Mouse (Mus musculus) lung, embryonic 16.5 days (tissue): Measurements from ENCODE around the gene Il4ra. TPM values are rescaled to one million over a fixed set of nuclear protein-coding genes. Genes with fewer than 3 reads are reported as not detected.
A peak's percentile ranks its signal among the peaks of the same experiment; 100 is the strongest.

Experiments
- ATAC-seq: fragments of 200-750 bp; cut with Nextera tagmentation; 2 replicates; pipeline ENCODE4 v1.8.0; 2017; ENCODE audit warnings: low read depth, mild to moderate bottlenecking, moderate library complexity
- H3K27ac ChIP-seq: fragments of 300-500 bp; sonication (generic); 2 replicates; pipeline ENCODE4 v1.5.1; 2014; ENCODE audit warnings: mild to moderate bottlenecking, control low read depth, low read length
- H3K27me3 ChIP-seq: fragments of 300-500 bp; sonication (generic); 2 replicates; pipeline ENCODE4 v1.6.1; 2014; ENCODE audit warnings: low read depth, low read length, mixed read lengths; ENCODE audit not compliant: control insufficient read depth, insufficient read depth
- H3K36me3 ChIP-seq: fragments of 300-500 bp; sonication (generic); 2 replicates; pipeline ENCODE4 v1.6.1; 2014; ENCODE audit warnings: low read length; ENCODE audit not compliant: control insufficient read depth, insufficient read depth
- H3K4me1 ChIP-seq: fragments of 300-500 bp; sonication (generic); replicated peaks from 2 replicates; pipeline ENCODE4 v1.6.1; 2014; ENCODE audit warnings: low read length, mixed read lengths; ENCODE audit not compliant: control insufficient read depth, insufficient read depth
- H3K4me2 ChIP-seq: fragments of 300-500 bp; sonication (generic); 2 replicates; pipeline ENCODE4 v1.6.1; 2014; ENCODE audit warnings: low read depth, low read length, control low read depth
- H3K4me3 ChIP-seq: fragments of 300-500 bp; sonication (generic); 2 replicates; pipeline ENCODE4 v1.5.1; 2014; ENCODE audit warnings: mild to moderate bottlenecking, low read length, control low read depth
- H3K9ac ChIP-seq: fragments of 300-500 bp; sonication (generic); 2 replicates; pipeline ENCODE4 v1.6.1; 2014; ENCODE audit warnings: low read length, control low read depth
- H3K9me3 ChIP-seq: fragments of 300-500 bp; sonication (generic); 2 replicates; pipeline ENCODE4 v1.6.1; 2016; ENCODE audit warnings: low read length; ENCODE audit not compliant: control insufficient read depth
- WGBS: fragments of 180-500 bp; shearing (Covaris S2); extraction: QIAGEN DNeasy Blood & Tissue Kit; methylation state at CpG from one replicate; pipeline ENCODE4 v1.1.7; 2014; 5-methylcytosine and 5-hydroxymethylcytosine counted together
- polyA plus RNA-seq: library from polyadenylated mRNA; unstranded; fragments of >200 nt; fragmentation: Nextera tagmentation; extraction: Ambion mirVana; gene quantifications from 2 replicates; pipeline ENCODE4 v1.2.1, GENCODE M21; 2015

Gene Il4ra
- polyA plus RNA-seq, 1 experiment from 2014 or later = 18.8 TPM

GRCm38 (mm10) chr7:125574832-125575231 lies 22.9 kb downstream of the Il4ra start:
- no peak for ATAC-seq
- Histone ChIP-seq H3K4me3 (no peak overlapping the region), H3K27me3 (no peaks in the 10 kb centered on the region), H3K27ac (no peak overlapping the region), H3K4me2 (no peak overlapping the region), H3K4me1 (peaks cover 31% of the 10 kb centered on the region), H3K9me3 (no peaks in the 10 kb centered on the region), H3K9ac (no peak overlapping the region), H3K36me3 (0 out of 2 replicates have a peak, but pooled peaks cover 2% of the 10 kb centered on the region)
- 76% methylated on average over 3 of the region's 3 CpGs for WGBS

GRCm38 (mm10) chr7:125575738-125576540 lies 24.0 kb downstream of the Il4ra start:
- no peak overlapping the region for H3K27ac ChIP-seq
- 0 out of 2 replicates have a peak, but pooled peaks cover 2% of the 10 kb centered on the region for H3K36me3 ChIP-seq
- 69% methylated on average over 16 of the region's 16 CpGs for WGBS
- no peak overlapping the region for H3K9ac ChIP-seq
- no peak for ATAC-seq
- no peaks in the 10 kb centered on the region for H3K9me3 ChIP-seq
- peaks cover 38% of the 10 kb centered on the region for H3K4me1 ChIP-seq
- no peak overlapping the region for H3K4me2 ChIP-seq
- H3K4me3 ChIP-seq = no peak overlapping the region
- no peaks in the 10 kb centered on the region for H3K27me3 ChIP-seq

- no peaks in the 10 kb centered on the region for H3K27me3 ChIP-seq
- no peak overlapping the region; the same call in 1 of the 2 replicates for H3K9ac ChIP-seq
- peaks cover 42% of the 10 kb centered on the region for H3K4me1 ChIP-seq
- H3K27ac ChIP-seq = peak overlapping the region; percentile 55
- H3K4me2 ChIP-seq = no peak overlapping the region
- peak; percentile 68 for ATAC-seq
- no peak overlapping the region for H3K4me3 ChIP-seq
- H3K36me3 ChIP-seq = no peaks in the 10 kb centered on the region
- 38% methylated on average over 7 of the region's 7 CpGs for WGBS
- H3K9me3 ChIP-seq = no peaks in the 10 kb centered on the region
Measured at GRCm38 (mm10) chr7:125576982-125577381, 25.1 kb downstream of the Il4ra start.

GRCm38 (mm10) chr7:125577486-125578088 lies 25.7 kb downstream of the Il4ra start:
- Histone ChIP-seq H3K4me2 (no peak overlapping the region), H3K27ac (peak overlapping the region; percentile 55; the same call in 1 of the 2 replicates), H3K9ac (no peak overlapping the region), H3K27me3 (no peaks in the 10 kb centered on the region), H3K36me3 (no peaks in the 10 kb centered on the region), H3K4me1 (peaks cover 41% of the 10 kb centered on the region), H3K4me3 (no peak overlapping the region), H3K9me3 (no peaks in the 10 kb centered on the region)
- ATAC-seq = no peak
- 63% methylated on average over 11 of the region's 11 CpGs for WGBS

- Histone ChIP-seq H3K4me1 (peaks cover 36% of the 10 kb centered on the region), H3K27ac (no peak overlapping the region), H3K36me3 (no peaks in the 10 kb centered on the region), H3K4me3 (no peak overlapping the region), H3K4me2 (no peak overlapping the region), H3K9ac (no peak overlapping the region), H3K9me3 (no peaks in the 10 kb centered on the region), H3K27me3 (no peaks in the 10 kb centered on the region)
- no peak for ATAC-seq
- 51% methylated on average over 3 of the region's 3 CpGs for WGBS
Measured at GRCm38 (mm10) chr7:125578106-125578505, 26.2 kb downstream of the Il4ra start.

GRCm38 (mm10) chr7:125579545-125580219 lies 27.8 kb downstream of the Il4ra start:
- H3K9ac ChIP-seq = no peak overlapping the region
- H3K9me3 ChIP-seq = no peaks in the 10 kb centered on the region
- H3K4me2 ChIP-seq = no peak overlapping the region
- no peak overlapping the region for H3K27ac ChIP-seq
- ATAC-seq = no peak
- no peaks in the 10 kb centered on the region for H3K27me3 ChIP-seq
- peaks cover 36% of the 10 kb centered on the region for H3K4me1 ChIP-seq
- no peak overlapping the region for H3K4me3 ChIP-seq
- H3K36me3 ChIP-seq = no peaks in the 10 kb centered on the region
- 71% methylated on average over 9 of the region's 9 CpGs for WGBS

GRCm38 (mm10) chr7:125580220-125580549 lies 28.3 kb downstream of the Il4ra start:
- no peak for ATAC-seq
- no peak overlapping the region for H3K9ac ChIP-seq
- 86% methylated on average over 1 of the region's 1 CpGs for WGBS

GRCm38 (mm10) chr7:125580625-125581316 lies 28.9 kb downstream of the Il4ra start:
- WGBS = 10% methylated on average over 16 of the region's 16 CpGs
- ATAC-seq = 0 out of 2 replicates have a peak, but pooled peaks have one; percentile 8
- peak overlapping the region; percentile 82 for H3K4me2 ChIP-seq
- H3K36me3 ChIP-seq = no peaks in the 10 kb centered on the region
- peak overlapping the region; percentile 43 for H3K4me3 ChIP-seq
- peak overlapping the region; percentile 24; the same call in 1 of the 2 replicates for H3K27ac ChIP-seq
- H3K4me1 ChIP-seq = peaks cover 35% of the 10 kb centered on the region
- H3K27me3 ChIP-seq = no peaks in the 10 kb centered on the region
- H3K9me3 ChIP-seq = no peaks in the 10 kb centered on the region
- H3K9ac ChIP-seq = peak overlapping the region; percentile 59

More at GRCm38 (mm10) chr7:125580220-125580549, 28.3 kb downstream of the Il4ra start:
- H3K27ac ChIP-seq = no peak overlapping the region
- no peaks in the 10 kb centered on the region for H3K27me3 ChIP-seq
- H3K9me3 ChIP-seq = no peaks in the 10 kb centered on the region
- no peaks in the 10 kb centered on the region for H3K36me3 ChIP-seq
- H3K4me2 ChIP-seq = no peak overlapping the region
- H3K4me3 ChIP-seq = no peak overlapping the region
- H3K4me1 ChIP-seq = peaks cover 36% of the 10 kb centered on the region

- no peaks in the 10 kb centered on the region for H3K9me3 ChIP-seq
- no peaks in the 10 kb centered on the region for H3K27me3 ChIP-seq
- H3K4me2 ChIP-seq = peak overlapping the region; percentile 82
- no peak overlapping the region for H3K27ac ChIP-seq
- WGBS = 3% methylated on average over 21 of the region's 21 CpGs
- H3K36me3 ChIP-seq = no peaks in the 10 kb centered on the region
- H3K4me1 ChIP-seq = peaks cover 30% of the 10 kb centered on the region
- peak overlapping the region; percentile 43 for H3K4me3 ChIP-seq
- peak; percentile 76 for ATAC-seq
- H3K9ac ChIP-seq = peak overlapping the region; percentile 59
Measured at GRCm38 (mm10) chr7:125581317-125581672, 29.4 kb downstream of the Il4ra start.
